Mouse (Mus musculus) lung, postnatal 10 days (tissue): Measurements from ENCODE around the gene Wnt3.
A peak's percentile ranks its signal among the peaks of the same experiment; 100 is the strongest.

Experiments
- DNase-seq: peaks from one replicate; pipeline ENCODE4 v3.0.0; 2021

Wnt3 gene

GRCm38 (mm10) chr11:103772505-103773386 is 1.2 kb upstream of the Wnt3 start:
- DNase-seq = no peak

GRCm38 (mm10) chr11:103774228-103774530 is 229 bp downstream of the Wnt3 start:
- no peak for DNase-seq

- no peak for DNase-seq
Measured at GRCm38 (mm10) chr11:103780152-103780551, 6.2 kb downstream of the Wnt3 start.

- no peak for DNase-seq
Measured at GRCm38 (mm10) chr11:103789951-103790350, 16.0 kb downstream of the Wnt3 start.

- peak; percentile 16 for DNase-seq
Measured at GRCm38 (mm10) chr11:103801128-103801527, 27.2 kb downstream of the Wnt3 start.

- no peak for DNase-seq
Measured at GRCm38 (mm10) chr11:103804126-103804525, 30.2 kb downstream of the Wnt3 start.

GRCm38 (mm10) chr11:103804804-103805203 is 30.9 kb downstream of the Wnt3 start:
- no peak for DNase-seq

GRCm38 (mm10) chr11:103807966-103808365 is 34.0 kb downstream of the Wnt3 start:
- DNase-seq = no peak

- DNase-seq = no peak
Measured at GRCm38 (mm10) chr11:103808771-103809610, 35.0 kb downstream of the Wnt3 start.

GRCm38 (mm10) chr11:103809611-103810598 is 36.0 kb downstream of the Wnt3 start:
- DNase-seq = peak; percentile 9

GRCm38 (mm10) chr11:103810631-103811030 is 36.7 kb downstream of the Wnt3 start:
- no peak for DNase-seq

GRCm38 (mm10) chr11:103811246-103811645 is 37.3 kb downstream of the Wnt3 start:
- DNase-seq = no peak

- DNase-seq = no peak
Measured at GRCm38 (mm10) chr11:103814808-103815207, 40.9 kb downstream of the Wnt3 start.

- peak; percentile 39 for DNase-seq
Measured at GRCm38 (mm10) chr11:103815986-103816385, 42.0 kb downstream of the Wnt3 start.

- no peak for DNase-seq
Measured at GRCm38 (mm10) chr11:103816719-103817118, 42.8 kb downstream of the Wnt3 start.

- DNase-seq = no peak
Measured at GRCm38 (mm10) chr11:103827201-103827600, 53.3 kb downstream of the Wnt3 start.

- DNase-seq = no peak
Measured at GRCm38 (mm10) chr11:103828866-103829265, 54.9 kb downstream of the Wnt3 start.

- no peak for DNase-seq
Measured at GRCm38 (mm10) chr11:103829956-103830355, 56.0 kb downstream of the Wnt3 start.

- DNase-seq = no peak
Measured at GRCm38 (mm10) chr11:103830476-103830875, 56.5 kb downstream of the Wnt3 start.

GRCm38 (mm10) chr11:103831766-103832165 is 57.8 kb downstream of the Wnt3 start:
- no peak for DNase-seq

GRCm38 (mm10) chr11:103832331-103832730 is 58.4 kb downstream of the Wnt3 start:
- no peak for DNase-seq

GRCm38 (mm10) chr11:103838955-103839354 is 65.0 kb downstream of the Wnt3 start:
- no peak for DNase-seq

- no peak for DNase-seq
Measured at GRCm38 (mm10) chr11:103840834-103841233, 66.9 kb downstream of the Wnt3 start.
